Mouse (Mus musculus) liver, embryonic 14.5 days (tissue): Measurements from ENCODE around the gene Clmn.

Experiments
- CTCF ChIP-seq: IDR thresholded peaks from 2 replicates; pipeline ENCODE4 v1.5.1; 2016; ENCODE audit warnings: antibody characterized with exemption, low read depth, control low read depth
- EP300 ChIP-seq: IDR thresholded peaks from 2 replicates; pipeline ENCODE4 v1.6.1; 2016; ENCODE audit warnings: antibody characterized with exemption, low read depth

GRCm38 (mm10) chr12:104844989-104845388, 19.9 kb downstream of the Clmn start:
- TF ChIP-seq CTCF (no peak), EP300 (no peak)
